Mouse (Mus musculus) C2C12 (cell line): Measurements from ENCODE around the gene Rcsd1.

Experiments
- CTCF ChIP-seq: IDR thresholded peaks from one replicate; pipeline ENCODE4 v1.5.1; 2011; ENCODE audit not compliant: control insufficient read depth, insufficient read depth, insufficient read length
- MYOG ChIP-seq: IDR thresholded peaks from one replicate; pipeline ENCODE4 v1.6.1; 2011; ENCODE audit not compliant: control insufficient read depth, insufficient read length; ENCODE audit errors: extremely low read depth

- TF ChIP-seq MYOG, result no peak
- no peak for TF ChIP-seq CTCF
Measured at GRCm38 (mm10) chr1:165676993-165677392, 32.6 kb downstream of the Rcsd1 start.
